Mouse (Mus musculus): ENCODE data around the gene Msrb1. TPM values are rescaled to one million over a fixed set of nuclear protein-coding genes. Genes with fewer than 3 reads are reported as not detected.

The Msrb1 gene
- polyA plus RNA-seq (2015; fragmentation: Nextera tagmentation; extraction: Ambion mirVana) = 52.7 and 59.6 TPM in 2 replicates

DNA sequence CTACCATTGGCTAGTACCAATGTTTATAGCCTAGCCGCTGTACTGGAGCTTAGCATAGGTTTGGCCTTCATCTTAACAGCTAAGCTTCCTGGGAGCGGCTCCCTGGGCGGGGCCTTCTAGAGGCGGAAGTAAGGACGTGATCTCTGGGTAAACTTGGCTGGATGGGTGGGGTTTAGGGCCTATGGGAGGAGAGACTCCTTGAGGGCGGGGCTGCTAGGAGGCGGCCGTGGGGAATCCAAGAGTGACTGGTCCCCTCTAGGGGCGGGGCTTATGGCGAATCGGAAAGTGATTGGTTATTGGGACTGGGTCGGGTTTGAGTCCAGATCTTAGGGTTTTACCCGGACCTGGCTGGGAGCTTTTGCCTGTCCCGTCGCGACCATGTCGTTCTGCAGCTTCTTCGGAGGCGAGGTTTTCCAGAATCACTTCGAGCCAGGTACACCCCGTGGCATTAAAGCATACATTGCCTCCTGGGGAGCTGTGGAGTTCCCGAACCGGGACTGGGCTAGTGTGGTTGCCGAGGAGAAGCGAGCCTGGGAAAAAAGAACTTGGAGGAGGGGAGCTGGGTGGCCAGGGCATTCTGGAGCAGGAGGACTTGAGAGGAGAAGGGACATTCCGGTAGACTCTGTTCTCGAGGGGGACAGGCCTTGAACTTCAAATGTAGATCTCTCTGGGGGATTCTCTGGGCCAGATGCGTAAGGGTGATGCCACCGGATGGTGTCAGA lies at the start of gene Msrb1:
TSS of gene Msrb1 (plus strand) at position 313 of the 722 bp plus-strand sequence.

DNA sequence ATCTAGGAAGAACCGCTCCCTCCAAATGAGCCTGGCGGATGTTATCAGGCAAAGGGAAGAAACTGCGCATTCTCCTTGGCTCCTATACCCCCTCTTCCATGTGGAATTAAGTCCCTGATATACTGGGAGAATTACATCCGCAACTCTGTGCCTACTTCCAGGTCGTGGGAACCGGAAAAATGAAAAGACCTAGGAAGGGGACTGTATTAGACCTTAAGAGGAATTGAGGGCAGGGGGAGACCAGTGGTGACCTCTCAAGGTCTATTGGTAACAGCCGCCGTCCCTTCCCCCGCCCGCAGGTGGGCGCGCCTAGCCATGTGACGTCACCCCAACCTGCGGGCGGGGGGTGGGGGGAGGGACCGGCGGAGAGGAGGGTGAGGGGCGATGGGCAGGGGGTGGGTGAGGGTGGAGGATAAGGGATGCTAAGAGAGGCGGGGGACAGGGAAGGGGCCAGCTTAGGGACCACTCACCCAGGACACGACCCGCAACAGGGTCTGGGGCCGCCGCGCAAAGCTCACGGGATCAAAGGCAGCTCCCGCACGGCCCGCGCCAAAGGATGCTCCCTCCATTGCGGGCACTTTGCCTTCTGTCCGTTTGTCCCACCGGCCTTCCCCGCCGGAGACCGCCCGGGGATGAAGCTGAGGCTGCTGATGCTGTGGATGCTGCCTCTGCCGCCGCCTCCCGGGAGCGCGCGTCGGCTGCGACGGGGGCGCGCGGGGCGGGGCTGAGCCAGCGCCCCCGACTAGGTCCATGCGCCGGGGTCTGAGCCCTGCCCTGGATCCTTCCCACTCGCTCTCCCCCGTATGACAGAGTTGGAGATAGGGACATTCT lies 47.0 kb upstream of the Msrb1 start, which contains the start of gene Syngr3:
TSS of gene Syngr3 (minus strand) at position 705 of the 831 bp plus-strand sequence.

DNA sequence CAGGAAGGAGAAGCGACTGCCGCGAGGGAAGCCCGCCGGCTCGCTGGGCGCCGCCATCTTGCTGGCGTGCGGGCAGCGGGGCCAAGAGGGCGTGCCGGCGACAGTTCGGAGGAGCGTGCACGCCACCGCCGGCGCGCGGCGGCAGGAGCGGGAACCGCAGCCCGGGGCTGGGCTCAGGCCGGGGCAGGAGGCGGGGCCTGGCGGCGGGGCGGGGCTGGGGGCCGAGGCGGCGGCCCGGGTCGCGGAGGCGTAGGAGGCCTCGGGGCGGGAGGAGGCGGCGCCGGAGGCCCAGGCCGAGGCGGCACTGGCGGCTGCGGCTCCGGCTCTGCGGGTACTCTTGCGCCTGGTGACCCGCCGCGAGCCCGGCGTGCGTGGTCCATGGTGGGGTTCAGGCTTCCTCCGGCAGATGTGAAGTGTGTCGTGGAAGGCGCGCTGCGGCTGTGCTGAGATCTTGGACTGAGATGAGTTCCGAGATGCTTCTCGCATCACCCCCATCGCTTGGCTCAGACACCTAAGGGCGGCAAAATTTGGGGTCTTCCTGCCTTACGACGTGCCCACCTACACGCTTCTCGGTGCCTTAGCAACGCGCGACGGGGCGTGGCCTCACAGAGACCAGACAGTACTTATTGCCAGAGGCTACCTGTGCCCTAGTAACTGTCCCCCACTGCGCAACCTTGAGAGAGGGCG lies 40.3 kb upstream of the Msrb1 start, which contains the start of the genes Gfer and Noxo1:
TSS of gene Gfer (minus strand) at position 146 of the 687 bp plus-strand sequence.
TSS of gene Noxo1 (plus strand) at position 224 of the 687 bp plus-strand sequence.

DNA sequence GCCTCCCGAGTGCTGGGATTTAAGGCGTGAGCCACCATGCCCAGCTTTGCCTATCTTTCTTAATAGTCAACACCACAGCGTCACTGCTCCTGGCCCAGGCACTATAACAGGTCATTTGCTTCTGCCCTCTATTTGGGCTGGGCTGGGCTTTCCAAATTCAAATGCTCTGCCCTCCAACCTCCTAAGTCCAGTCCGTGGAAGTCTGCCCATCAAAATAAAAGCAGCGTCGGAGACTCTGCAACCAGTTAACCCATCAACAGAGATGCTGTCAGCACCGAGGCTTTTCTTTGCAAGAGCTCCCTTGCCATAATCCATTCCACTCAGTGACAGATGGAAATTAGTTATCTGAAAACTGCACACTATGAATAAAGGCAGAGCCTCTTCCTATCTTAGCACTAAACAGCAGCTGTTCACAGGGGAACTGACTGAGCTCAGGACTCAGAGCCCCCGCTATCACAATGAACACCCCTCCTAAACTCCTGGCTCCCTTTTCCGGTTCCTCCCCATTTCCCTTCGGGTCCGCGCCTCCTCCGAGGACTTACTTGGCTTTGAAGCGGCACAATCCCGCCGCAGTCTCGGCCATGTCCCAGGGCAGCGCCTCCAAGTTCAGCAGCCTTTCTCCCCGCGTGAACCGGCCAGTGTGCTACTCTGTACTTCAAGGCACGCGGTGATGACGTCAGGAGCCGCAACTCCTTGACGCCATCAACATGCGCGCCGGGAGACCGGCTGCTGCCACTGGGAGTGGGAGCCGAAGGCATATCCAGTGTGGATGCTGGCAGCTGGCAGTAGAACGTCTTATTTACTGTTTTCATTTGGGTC lies 29.3 kb upstream of the Msrb1 start, which contains the start of gene Tbl3:
TSS of gene Tbl3 (minus strand) at position 679 of the 819 bp plus-strand sequence.

DNA sequence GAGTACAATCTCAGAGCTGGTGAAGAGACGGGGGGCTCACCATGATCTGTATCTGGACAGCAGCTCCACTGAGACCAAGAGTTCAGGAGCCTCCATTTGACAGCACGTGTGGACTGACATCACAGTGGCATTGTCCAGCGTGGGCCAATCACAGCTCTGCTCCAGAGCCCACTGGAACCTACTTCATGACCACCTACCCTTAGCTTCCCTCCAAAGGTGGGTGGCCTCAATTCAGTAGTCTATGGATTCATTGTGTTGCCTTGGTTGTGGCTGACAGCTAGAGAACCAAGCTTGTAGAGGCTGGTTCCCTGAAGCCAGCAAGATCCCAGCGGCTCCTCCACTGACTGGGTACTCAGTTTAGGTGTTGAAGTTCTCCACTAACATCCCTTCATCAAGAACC lies 18.5 kb upstream of the Msrb1 start, which contains the start of the genes Rnf151 and Rps2:
TSS of gene Rnf151 (minus strand) at position 121 of the 400 bp plus-strand sequence.
TSS of gene Rps2 (plus strand) at position 174 of the 400 bp plus-strand sequence.

DNA sequence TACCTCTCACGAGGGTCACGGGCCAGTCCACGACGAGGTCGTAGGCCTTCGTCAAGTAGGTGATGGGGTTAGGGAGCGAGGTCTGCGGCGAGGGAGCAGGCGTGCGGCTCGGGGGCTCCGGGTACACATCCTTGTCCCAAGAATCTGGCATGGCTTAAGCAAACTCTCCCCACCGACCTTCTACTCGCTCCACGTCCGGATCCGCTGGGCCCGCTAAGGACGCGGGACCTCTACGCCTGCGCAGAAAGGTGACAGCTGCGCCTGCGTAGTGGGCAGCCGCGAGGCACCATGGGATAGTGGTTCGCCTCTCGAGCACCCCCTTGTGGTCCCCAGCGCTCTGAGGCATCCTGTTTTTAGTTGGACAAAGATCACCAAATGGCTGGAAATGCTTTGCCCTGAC lies 12.3 kb upstream of the Msrb1 start, which contains the start of gene Ndufb10:
TSS of gene Ndufb10 (minus strand) at position 295 of the 400 bp plus-strand sequence.

DNA sequence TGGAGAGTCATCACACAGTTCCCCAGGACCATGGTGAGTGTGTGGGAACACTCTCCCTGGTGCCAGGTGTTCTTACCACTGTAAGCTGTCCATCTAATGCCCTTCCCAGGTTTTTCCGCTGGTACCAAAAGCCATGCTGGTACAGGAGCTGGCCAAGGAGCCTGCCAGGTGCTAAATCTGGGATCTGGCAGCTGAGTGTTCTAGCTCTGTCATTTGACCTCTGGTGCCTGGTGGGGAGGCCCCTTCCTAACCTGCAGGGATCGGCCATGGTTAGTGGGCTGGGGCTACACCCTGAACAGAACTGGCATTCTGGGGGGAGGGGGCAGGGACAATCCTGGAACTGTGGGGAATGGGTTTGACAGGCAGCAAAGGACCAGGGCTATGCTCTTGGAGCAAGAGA lies 8.8 kb upstream of the Msrb1 start, which contains the start of gene Rpl3l:
TSS of gene Rpl3l (plus strand) at position 203 of the 400 bp plus-strand sequence.

DNA sequence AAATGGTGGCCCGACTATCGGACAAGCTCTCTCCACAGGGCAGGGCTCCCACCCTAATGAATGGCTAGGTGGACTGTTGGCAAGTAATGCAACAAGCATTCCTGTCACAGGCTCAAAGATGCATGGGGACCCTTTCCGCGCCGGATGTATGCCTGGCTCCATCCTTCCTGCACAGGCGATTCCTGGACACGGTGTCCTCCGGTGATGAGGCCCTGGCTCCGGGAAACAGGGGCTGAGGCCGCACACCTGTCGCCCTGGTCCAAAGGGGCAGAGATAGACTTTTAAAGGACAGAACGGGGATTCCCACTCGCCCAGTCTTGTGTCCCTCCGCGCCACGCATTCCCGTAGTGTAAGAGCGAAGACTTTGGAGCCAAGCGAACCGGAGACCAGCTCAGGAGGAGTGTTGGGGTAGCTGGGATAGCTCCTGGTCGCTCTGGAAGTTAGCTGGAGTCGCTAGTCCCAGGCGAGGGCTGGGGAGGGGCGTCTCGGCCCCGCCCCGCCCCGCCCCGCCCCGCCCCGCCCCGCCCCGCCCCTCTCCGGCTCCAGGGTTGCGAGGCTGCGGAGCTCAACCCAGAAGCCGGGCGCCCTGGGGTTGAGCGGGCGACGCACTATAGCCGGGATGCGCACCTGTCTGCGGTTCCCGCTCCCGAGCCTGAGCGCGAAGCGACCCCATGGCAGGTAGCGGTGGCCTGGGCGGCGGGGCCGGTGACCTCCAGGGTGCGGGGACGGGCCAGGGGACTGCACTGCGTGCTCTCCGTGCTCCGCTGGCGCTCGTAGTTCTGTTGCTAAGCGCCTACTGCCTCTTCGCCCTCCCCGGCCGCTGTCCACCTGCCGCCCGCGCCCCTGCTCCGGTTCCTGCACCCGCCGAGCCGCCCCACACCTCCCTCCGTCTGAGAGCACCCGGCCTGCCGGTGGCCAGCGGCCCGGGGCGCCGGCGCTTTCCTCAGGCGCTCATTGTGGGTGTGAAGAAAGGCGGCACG lies 16.3 kb downstream of the Msrb1 start, which contains the start of gene Hs3st6:
TSS of gene Hs3st6 (plus strand) at position 574 of the 980 bp plus-strand sequence.

Other genes with a start within 250 kb of the Msrb1 start
- 0.29 and 0.34 TPM in 2 replicates for gene Caskin1, start 248.0 kb upstream of the Msrb1 start, polyA plus RNA-seq (2015; fragmentation: Nextera tagmentation; extraction: Ambion mirVana)
- gene Traf7, start 208.7 kb upstream of the Msrb1 start, polyA plus RNA-seq (2015; fragmentation: Nextera tagmentation; extraction: Ambion mirVana) = 43.2 and 46.8 TPM in 2 replicates
- 0.39 and 0.69 TPM in 2 replicates for gene Rab26, start 202.4 kb upstream of the Msrb1 start, polyA plus RNA-seq (2015; fragmentation: Nextera tagmentation; extraction: Ambion mirVana)
- gene Pkd1, start 186.8 kb upstream of the Msrb1 start, polyA plus RNA-seq (2015; fragmentation: Nextera tagmentation; extraction: Ambion mirVana) = 12.6 TPM in 2 replicates
- gene Tsc2, start 104.0 kb upstream of the Msrb1 start, polyA plus RNA-seq (2015; fragmentation: Nextera tagmentation; extraction: Ambion mirVana) = 25.6 and 31.9 TPM in 2 replicates
- 11.1 TPM in 2 replicates for gene Nthl1, start 104.0 kb upstream of the Msrb1 start, polyA plus RNA-seq (2015; fragmentation: Nextera tagmentation; extraction: Ambion mirVana)
- 38.9 and 45.6 TPM in 2 replicates for gene Slc9a3r2, start 86.3 kb upstream of the Msrb1 start, polyA plus RNA-seq (2015; fragmentation: Nextera tagmentation; extraction: Ambion mirVana)
- gene Npw, start 78.2 kb upstream of the Msrb1 start, polyA plus RNA-seq (2015; fragmentation: Nextera tagmentation; extraction: Ambion mirVana) = not detected in 2 replicates
- 9.0 and 11.7 TPM in 2 replicates for gene Zfp598, start 67.0 kb upstream of the Msrb1 start, polyA plus RNA-seq (2015; fragmentation: Nextera tagmentation; extraction: Ambion mirVana)
- 0.11 TPM in 1 of 2 replicates, not detected in the other for gene Syngr3, start 46.7 kb upstream of the Msrb1 start, polyA plus RNA-seq (2015; fragmentation: Nextera tagmentation; extraction: Ambion mirVana)
- 33.2 and 39.3 TPM in 2 replicates for gene Gfer, start 40.5 kb upstream of the Msrb1 start, polyA plus RNA-seq (2015; fragmentation: Nextera tagmentation; extraction: Ambion mirVana)
- 1.1 and 1.8 TPM in 2 replicates for gene Noxo1, start 40.4 kb upstream of the Msrb1 start, polyA plus RNA-seq (2015; fragmentation: Nextera tagmentation; extraction: Ambion mirVana)
- 22.5 and 25.2 TPM in 2 replicates for gene Tbl3, start 29.0 kb upstream of the Msrb1 start, polyA plus RNA-seq (2015; fragmentation: Nextera tagmentation; extraction: Ambion mirVana)
- not detected in 2 replicates for gene Rnf151, start 18.6 kb upstream of the Msrb1 start, polyA plus RNA-seq (2015; fragmentation: Nextera tagmentation; extraction: Ambion mirVana)
- 829 and 862 TPM in 2 replicates for gene Rps2, start 18.5 kb upstream of the Msrb1 start, polyA plus RNA-seq (2015; fragmentation: Nextera tagmentation; extraction: Ambion mirVana)
- gene Ndufb10, start 12.2 kb upstream of the Msrb1 start, polyA plus RNA-seq (2015; fragmentation: Nextera tagmentation; extraction: Ambion mirVana) = 707 and 733 TPM in 2 replicates
- 47.3 and 64.3 TPM in 2 replicates for gene Rpl3l, start 8.8 kb upstream of the Msrb1 start, polyA plus RNA-seq (2015; fragmentation: Nextera tagmentation; extraction: Ambion mirVana)
- 0.51 TPM in 1 of 2 replicates, not detected in the other for gene Hs3st6, start 16.3 kb downstream of the Msrb1 start, polyA plus RNA-seq (2015; fragmentation: Nextera tagmentation; extraction: Ambion mirVana)
- gene Meiob, start 67.6 kb downstream of the Msrb1 start, polyA plus RNA-seq (2015; fragmentation: Nextera tagmentation; extraction: Ambion mirVana) = not detected in 2 replicates
- gene Hagh, start 103.5 kb downstream of the Msrb1 start, polyA plus RNA-seq (2015; fragmentation: Nextera tagmentation; extraction: Ambion mirVana) = 71.4 and 75.0 TPM in 2 replicates
- gene Fahd1, start 113.7 kb downstream of the Msrb1 start, polyA plus RNA-seq (2015; fragmentation: Nextera tagmentation; extraction: Ambion mirVana) = 28.0 and 28.6 TPM in 2 replicates
- 0.42 and 6.3 TPM in 2 replicates for gene Igfals, start 129.4 kb downstream of the Msrb1 start, polyA plus RNA-seq (2015; fragmentation: Nextera tagmentation; extraction: Ambion mirVana)
- 21.2 and 24.8 TPM in 2 replicates for gene Nubp2, start 149.7 kb downstream of the Msrb1 start, polyA plus RNA-seq (2015; fragmentation: Nextera tagmentation; extraction: Ambion mirVana)
- gene Spsb3, start 150.0 kb downstream of the Msrb1 start, polyA plus RNA-seq (2015; fragmentation: Nextera tagmentation; extraction: Ambion mirVana) = 36.7 and 37.8 TPM in 2 replicates
- gene Eme2, start 158.4 kb downstream of the Msrb1 start, polyA plus RNA-seq (2015; fragmentation: Nextera tagmentation; extraction: Ambion mirVana) = 18.2 and 18.6 TPM in 2 replicates
- gene Mrps34, start 158.5 kb downstream of the Msrb1 start, polyA plus RNA-seq (2015; fragmentation: Nextera tagmentation; extraction: Ambion mirVana) = 185 and 189 TPM in 2 replicates
- 22.1 and 25.2 TPM in 2 replicates for gene Nme3, start 159.9 kb downstream of the Msrb1 start, polyA plus RNA-seq (2015; fragmentation: Nextera tagmentation; extraction: Ambion mirVana)
- gene Mapk8ip3, start 200.3 kb downstream of the Msrb1 start, polyA plus RNA-seq (2015; fragmentation: Nextera tagmentation; extraction: Ambion mirVana) = 11.9 and 12.0 TPM in 2 replicates
- gene Jpt2, start 224.0 kb downstream of the Msrb1 start, polyA plus RNA-seq (2015; fragmentation: Nextera tagmentation; extraction: Ambion mirVana) = 20.1 and 26.9 TPM in 2 replicates